Mouse (Mus musculus) kidney, adult 8-10 months (tissue): ENCODE measurements around the gene Gdpd2.

ENCODE experiments used
- DNase-seq, 2 experiments: peaks; one replicate each; pipeline ENCODE4 v3.0.0; 2022

The Gdpd2 gene

DNA sequence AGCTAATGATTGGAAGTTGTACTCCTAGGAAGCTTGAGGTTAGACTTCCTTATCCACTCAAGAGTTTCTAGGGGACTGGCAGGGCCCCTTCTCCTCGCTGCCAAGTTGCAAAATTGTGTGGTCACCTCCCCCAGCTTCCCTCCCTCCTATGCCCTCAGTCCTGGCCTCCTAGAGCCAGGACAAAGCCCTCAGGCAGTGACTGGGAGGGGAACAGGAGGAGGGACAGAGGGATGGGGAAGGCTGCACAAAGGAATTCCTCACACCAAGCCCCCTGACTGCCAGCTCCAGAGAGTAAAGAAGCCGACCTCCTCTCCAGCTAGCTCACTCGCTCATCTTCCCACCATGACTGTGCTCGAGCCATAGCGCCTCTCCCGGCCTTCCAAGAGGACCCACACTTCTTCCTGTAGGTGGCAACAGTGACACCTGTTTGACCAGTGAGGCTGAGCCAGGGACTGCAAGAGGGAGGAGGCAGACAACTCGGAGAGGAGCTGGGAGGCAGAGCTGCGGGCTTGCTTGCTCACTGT is at the start of gene Gdpd2:
TSS of gene Gdpd2 (plus strand) at position 209 of the 524 bp plus-strand sequence.
- peak; percentile 41 to 48 for DNase-seq

DNA sequence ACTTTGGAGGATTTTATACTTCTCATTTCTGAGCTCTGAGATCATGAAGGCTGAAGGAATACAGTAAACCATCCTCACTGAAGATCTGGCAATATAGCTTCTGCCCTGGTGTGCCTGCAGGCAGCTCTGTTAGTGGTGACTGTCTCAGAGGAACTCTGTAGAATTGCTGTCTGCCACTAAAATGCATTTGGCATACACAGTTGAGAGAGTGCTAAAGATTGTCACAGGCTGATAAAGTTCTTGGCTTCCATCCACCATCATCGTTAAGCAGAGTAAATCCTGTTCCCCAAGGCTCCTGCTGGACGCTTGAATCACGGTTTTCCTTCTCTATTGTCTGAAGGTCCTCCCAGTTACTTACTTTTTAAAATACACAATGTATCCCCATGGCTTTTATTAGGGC is 43.1 kb upstream of the Gdpd2 start:
- DNase-seq: no peak

DNA sequence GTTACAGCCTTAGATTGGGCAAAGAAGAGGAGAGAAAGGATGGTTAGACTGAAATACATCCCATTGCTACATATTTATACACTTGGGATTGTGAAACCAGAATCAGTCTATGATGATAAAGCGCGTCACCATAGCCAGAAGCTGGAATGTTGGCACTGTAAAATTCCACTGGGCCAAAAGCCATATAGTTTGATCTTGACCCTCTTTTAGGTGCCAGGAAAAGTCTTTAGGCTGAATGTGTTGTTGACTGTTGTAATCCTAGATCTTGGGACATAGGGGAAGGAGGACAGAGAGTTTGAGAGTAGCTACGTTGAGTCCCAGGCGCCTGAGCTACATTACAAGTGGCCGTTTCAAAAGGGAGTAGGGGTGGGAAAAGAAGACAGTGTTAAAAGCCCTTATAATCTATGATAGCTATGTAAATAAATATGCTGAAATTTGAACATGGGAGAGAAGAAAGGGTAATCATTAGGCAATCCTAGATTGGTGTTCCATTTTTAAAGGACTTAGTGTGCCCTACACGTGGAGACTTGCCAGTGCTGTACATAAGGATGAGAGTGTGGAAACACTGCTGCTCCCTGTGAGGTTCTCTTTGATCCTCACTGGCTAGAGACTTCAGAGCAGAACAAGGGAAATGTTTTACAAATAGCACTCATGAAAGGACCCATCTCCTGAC is 42.2 kb upstream of the Gdpd2 start:
- no peak for DNase-seq

DNA sequence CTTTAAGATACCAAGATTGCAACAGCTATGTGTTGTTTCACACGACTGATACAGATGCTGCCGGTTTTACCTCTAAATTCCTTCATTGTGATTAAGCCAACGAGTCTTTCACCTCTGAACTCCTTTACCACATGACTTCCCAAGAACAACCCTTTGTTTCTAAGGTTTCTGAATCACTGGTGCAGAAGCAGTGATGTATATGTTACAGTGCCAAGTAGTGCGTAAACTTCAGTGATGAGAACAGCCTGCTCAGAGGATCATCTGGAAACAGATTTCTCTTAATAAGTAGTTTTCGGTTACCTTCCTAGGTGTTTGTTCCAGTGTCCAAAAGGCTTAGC is 41.7 kb upstream of the Gdpd2 start:
- DNase-seq: no peak

DNA sequence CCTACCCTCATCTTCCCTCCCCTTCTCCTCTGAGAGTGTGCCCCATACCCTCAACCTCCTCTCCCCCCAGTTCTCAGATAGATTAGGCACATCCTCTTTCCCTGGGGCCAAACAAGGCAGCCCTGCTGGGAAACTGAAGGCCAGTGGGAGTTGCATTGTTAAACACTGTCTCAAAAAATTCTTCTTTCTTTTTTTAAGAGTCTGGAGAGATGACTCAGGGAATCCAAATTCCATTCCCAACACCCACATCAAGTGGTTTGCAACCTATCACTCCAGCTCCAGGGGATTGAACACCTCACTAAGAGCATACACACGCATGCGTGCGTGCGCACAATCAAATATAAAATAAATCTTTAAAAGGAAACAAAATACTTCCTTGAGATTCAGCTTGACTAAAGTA is 32.9 kb upstream of the Gdpd2 start:
- DNase-seq: no peak

DNA sequence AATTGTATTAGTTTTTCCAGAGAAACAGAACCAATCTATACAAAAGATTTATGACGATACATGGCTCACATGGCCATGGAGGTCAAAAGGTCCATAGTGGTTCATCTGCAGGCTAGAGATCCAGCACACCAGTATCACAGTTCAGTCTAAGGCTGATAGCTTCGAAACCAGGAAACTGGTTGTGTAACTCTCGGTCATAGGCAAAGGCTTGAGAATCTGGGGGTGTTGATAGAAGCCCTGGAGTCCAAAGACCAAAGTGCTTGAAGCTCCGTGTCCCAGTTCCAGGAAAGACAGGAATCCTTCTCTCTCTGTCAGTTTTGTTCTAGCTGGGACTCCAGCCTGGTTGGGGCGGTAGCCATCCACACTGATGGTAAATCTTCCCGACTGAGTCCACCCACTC is 21.6 kb upstream of the Gdpd2 start:
- DNase-seq: peak; percentile 39 to 42

DNA sequence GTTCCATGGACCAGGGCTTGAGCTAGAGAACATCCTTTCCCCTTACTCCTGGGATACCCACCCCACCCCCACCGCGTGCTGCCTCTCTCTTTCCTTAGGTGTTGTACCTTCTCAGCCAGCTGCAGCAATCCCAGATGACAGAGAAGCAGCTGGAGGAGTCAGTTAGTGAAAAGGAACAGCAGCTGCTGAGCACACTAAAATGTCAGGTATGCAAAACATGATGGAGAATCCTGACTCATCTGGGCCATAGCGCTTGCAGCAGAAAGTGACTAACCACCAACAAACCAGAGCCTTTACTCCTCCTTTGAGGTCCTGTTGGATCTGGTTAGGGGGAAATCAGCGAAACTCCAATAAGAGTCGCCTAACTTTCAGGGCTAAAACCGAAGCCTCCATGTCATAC is 13.5 kb upstream of the Gdpd2 start:
- no peak for DNase-seq

DNA sequence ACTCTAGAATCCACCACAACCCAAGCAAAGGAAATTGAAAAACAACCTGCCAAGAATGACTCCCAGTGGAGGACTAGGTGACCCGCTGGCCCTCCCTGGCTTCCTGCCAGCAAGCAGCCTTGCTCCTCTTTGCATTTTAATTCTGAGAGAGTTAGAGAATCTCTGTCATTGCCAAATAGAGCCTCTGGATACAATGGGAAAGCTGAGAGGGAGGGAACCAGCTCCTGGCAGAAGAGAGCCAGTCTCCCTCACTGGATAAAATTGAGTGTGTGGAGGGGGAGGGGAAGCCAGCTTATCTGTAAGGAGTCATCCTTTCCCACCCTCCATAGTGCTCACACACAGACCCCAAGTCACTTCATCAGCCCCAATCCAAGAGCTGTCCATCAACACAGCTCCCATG is 726 bp upstream of the Gdpd2 start:
- DNase-seq: peak in 1 of 2 experiments; percentile 31

DNA sequence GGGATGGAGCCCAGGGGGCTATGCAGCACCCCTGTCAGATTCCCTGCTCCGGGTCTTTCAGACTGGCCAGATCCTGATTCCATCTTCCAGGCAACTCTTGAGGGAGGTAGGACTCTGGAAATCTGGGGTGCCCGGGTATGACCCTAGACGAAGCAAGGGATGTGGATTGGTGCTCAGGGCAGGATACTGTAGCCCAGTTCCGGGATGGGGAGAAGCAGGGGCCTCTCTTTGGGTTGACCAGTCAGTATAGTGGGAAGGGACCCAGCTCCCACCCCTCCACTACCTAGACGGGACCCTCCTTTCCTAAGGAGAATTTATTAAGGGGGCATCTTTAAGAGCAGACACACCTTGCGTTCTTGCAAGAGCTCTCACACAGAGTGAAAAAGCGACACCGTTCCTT is 593 bp downstream of the Gdpd2 start:
- DNase-seq: no peak

DNA sequence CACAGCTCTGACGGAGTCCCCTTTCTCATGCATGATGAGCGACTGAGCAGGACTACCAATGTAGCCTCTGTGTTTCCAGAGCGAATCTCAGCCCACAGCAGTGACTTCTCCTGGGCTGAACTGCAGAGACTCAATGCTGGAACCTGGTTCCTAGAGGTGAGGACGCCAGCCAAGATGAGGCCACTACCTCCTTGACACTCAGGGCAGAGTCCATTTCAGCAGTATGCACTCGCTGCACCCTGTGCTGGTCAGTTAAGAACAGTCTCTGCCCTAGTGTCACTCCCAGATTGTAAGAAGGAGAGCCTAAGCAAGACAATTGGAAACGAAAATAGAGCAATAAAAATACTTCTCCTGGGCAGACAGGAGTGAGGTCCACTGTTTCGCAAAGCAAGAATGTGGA is 4.7 kb downstream of the Gdpd2 start:
- DNase-seq: peak; percentile 50 to 56

DNA sequence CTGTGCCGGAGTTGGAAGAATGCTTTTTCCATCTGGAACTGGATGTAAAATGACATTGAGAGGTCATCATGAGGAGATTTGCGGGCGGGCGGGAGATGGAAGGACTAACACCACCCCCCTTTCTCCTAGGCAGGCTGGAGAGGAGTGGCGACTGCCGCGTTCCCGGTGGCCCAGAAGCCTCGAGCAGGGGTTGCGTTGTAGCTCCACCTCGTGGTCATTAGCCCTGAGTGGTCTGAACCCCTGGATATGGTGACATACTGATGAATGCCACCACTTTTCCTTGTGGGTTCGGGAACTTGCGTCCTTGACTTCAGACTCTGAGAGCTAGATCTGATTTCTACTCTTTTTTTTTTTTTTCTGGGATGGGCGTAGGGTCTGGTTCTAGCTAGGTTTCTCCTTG is 9.2 kb downstream of the Gdpd2 start:
- DNase-seq: peak; percentile 49 to 66

DNA sequence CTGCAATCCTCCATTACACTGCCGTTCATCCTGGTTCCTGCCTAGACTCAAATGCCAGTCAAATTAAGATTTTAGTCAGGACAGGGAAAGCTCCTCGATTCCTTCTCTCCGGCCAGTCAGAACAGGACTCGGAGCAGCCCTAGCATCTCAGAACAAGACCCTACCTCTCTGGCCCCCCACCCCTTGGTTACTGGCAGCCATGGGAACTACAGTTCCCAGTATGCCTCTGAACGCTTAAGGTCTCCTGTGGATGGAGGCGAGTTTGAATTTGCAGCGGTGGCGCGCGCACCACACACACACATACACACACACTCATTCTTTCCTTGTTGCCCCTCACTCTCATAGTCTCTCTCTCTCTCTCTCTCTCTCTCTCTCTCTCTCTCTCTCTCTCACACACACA is 9.8 kb downstream of the Gdpd2 start:
- DNase-seq: no peak

DNA sequence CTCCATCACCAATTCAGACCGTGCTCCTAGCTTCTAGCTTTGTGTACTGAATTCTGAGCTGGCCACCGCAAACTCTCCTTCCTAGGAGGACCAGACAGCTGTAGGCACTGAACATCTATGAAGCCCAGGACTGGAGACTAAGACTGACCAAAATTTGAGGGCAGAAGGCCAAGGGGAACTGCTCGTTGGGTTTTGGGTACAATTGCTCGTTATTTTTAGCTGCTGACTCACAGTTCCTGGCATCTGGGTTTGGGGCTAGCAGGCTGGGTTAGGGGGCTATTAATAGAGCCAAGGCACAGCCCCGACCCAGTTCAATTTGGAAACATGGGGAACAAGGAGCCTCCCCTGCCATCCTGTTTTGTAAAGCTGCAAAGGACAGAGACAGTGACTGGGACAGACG is 11.1 kb downstream of the Gdpd2 start:
- no peak for DNase-seq

DNA sequence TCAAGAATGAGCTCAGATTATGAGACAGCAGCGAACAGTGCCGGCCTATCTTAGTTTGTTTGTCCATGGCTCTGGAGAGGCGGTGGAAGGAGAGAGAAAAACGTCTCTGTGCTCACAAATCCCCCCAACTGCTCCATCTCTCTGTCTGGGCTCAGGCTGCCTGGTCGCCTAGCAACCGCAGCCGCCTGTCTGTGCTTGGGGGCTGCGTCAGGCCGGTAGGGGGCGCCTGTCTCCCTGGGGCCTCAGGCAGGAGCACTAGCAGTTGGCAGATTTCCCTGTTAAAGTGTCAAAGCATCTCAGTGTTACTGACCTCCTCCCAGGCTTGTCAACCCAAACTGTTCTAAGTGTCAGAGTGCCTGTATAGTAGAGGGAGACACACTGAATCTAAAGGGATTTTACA is 12.3 kb downstream of the Gdpd2 start:
- peak in 1 of 2 experiments; percentile 41 for DNase-seq

DNA sequence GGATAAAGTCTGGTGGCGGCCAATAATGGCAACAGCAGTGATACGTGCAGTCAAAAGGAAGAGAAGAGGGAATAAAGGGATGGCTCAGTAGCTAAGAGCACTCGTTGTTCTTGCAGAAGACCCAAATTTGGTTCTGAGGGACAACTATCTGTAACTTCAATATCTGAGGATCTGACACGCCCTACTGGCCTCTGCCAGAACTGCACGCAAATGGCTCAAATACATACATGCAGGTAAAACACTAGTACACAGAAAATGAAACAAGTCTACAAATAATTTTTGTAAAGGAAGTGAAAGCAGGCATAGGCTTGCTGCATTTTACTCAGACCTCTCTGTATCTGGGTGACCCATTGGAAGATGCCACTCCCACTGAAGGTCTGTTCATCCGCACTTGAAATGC is 36.2 kb downstream of the Gdpd2 start:
- no peak for DNase-seq

DNA sequence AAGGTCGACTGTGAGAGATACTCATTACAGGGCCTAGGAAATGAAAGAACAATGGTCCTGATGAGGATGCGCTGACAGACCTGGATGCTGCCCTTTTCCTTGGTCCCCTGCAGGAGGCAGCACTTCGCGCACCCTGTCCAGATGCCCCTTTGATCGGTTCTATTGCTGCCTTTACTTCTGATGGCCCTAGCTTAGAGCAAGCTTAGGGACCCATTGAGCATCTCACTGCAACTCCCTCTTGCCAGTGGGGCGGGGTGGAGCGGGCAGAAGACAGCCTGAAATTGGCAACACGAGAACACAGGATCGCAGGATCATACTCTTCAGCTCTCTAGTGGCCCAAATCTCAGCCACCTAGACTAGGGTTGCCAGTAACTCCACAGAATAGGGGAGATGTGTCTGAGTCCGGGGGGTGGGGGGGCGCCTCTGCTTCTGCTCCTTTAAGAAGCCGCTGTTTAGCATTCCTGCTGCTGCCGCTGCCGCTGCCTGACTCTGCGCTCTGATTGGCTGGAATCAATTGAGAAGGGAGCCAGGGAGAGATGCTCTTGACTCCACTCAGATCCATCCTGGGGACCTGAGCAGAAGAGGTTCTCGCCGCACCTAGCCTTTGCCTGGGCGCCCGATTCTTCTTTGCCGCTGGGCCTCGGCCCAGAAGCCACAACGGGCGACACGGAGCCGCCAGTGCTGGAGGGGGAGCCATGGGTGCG is 37.7 kb downstream of the Gdpd2 start, which contains the start of gene Dlg3:
TSS of gene Dlg3 (plus strand) at position 542 of the 704 bp plus-strand sequence.
- DNase-seq: no peak

DNA sequence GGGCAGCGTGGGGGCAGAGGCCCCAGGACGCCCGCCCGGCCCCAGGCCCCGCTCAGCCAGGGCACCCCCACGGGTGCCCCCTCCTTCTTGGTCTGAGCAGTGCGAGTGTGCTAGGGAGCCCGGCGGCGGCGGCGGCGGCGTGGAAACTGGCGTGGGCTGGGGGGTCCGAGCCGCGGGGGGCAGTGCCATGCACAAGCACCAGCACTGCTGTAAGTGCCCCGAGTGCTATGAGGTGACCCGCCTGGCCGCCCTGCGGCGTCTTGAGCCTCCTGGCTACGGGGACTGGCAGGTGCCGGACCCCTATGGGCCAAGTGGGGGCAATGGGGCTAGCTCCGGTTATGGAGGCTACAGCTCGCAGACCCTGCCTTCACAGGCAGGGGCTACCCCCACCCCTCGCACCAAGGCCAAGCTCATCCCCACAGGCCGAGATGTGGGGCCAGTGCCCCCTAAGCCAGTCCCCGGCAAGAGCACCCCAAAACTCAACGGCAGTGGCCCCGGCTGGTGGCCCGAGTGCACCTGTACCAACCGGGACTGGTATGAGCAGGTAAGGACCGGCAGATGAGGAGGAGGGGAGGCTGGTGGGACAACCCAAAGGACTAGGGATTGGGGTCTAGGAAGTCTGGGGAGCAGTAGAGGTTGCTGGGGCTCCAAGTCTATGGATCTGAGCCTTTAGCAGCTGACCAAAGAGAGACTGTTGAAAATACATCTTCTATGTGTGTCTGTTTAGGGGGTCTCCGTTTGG is 38.4 kb downstream of the Gdpd2 start:
- DNase-seq: no peak

DNA sequence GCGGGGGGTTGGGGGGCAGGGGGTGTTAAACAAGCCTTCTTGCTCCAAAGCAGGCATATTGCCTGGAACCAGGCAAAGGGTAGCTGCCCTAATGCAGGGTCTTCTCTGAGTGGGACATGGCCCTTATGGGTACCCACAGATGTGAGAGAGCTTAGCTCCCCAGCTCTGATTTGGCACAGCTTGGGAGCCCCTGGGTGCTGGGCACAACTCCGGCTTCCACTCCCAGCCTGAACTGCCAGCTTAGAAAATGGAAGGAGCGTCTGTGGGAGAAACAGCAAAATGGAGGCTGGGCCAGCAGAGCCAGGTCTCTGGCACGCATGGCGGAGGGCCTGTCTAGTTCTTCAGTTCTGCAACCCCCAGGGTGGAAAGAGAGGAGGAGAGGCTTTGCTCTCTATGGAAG is 39.6 kb downstream of the Gdpd2 start:
- DNase-seq: no peak

DNA sequence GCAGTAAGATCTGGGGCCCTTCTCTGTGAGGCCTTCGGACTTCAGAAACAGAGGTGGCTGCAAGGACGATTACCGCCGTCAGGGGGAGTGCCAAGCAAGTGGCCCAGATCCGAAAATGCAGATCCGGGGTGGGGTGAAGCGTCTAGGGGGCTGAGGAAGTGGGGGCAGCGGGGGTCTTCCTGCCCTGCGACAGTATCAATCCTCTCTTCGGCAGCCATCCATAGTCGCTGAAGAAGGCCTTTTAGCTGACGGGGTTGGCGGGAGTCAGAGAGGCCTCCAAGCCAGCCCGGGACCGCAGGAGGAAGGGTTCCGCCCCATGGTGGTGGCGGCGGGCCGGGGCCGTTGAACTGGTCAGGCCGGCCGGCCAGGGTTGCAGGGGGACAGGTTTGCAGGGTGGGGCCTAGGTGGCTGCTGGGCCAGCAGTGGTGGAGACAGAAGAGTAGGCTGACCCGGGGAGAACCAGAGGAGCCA is 44.7 kb downstream of the Gdpd2 start:
- peak; percentile 38 to 72 for DNase-seq

DNA sequence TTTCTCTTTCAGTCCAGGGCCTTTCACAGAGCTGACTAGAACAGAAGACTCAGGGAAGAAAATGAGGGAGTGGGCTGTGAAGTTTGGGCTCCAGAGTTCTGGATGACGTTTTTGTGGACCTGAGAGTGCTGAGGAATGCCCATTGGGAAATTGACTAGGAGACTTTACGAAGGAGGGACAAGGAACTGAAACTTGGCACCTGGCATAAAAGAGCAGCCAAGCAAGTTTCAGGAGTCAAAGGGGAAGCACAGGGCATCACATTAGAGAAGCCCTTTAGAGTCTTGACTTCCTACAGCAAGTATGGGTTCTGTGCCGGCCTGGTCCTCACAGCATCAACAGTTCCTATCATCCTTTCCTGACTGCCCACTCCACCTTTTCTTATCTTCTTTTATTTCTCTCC is 45.7 kb downstream of the Gdpd2 start:
- no peak for DNase-seq

DNA sequence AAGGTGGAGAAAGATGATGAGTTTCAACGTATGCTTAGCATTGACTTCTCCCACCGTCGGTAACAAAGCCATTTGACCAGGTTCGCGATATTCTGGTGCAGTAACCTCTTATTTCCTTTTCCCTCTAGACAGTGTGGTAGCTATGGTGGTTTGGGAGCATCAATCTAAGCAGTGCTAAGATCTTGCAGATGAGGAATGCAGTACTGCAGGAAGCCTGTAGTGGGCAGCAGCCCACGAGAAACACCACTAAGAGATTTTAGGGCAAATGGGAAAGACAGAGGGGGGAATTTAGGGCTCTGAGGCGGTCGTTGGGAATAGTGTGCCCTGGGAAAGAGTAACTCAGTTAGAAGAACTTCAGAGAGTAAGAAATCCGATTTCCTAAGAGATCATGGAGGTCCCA is 46.8 kb downstream of the Gdpd2 start:
- DNase-seq: peak in 1 of 2 experiments; percentile 63

DNA sequence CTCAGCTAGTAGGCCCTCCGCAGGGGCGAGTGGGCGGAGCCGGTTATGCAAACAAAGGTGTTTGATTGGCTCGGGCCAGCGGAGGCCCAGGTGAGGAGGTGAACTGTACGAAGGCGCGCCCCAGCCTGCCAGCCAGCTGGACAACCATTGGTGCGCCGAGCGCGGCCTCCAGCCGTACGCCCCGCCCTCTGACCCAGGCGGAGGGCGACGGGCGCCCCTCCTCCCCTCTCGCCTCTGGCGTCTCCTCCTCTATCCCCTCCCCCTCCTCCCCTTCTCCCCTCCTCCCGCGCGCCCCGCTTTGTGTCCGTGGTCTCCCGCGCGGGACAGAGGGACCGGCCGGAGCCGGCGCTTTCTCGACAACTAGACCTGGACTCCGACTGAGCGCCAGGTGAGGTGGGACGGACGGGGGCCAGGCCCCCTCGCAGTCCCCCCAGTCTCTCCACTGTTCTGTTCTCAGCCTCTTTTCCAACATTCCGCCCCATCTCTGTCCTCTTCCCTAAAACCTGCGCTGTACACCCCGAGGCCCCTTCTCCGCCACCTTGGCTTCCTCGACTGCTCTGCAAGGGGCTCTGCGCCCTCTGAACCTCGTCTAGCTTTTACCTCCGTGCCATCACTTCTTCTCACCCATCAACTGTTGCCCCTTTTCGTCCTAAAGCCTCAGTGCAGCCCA is 47.4 kb downstream of the Gdpd2 start:
- peak; percentile 86 to 89 for DNase-seq

DNA sequence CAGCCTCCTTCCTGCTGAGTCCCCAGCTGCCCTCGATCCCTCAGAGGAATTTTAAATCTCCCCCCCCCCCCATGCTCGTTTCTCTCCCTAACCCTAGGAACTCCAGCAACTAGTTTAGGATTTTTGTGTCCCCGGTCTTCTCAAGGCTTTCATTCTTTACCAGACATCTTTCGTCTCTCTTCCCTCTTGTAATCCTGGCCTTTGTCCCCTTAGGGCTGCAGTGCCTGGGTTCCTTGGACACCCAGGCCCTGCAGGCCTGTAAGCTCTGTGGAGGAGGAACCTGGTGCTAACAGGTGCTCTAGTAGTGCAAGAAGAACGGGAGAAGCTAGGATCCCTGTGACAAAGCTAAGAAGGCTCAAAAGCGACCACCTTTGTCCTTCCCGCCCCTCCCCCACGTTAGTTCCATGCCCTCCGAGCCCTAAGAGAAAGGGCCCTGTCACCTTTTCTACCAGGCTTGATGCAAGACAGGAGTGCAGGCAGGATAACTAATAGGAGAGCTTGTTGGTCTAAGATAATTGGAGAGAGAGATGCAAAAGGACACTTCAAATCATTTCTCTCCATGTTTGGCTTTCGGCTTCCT is 48.1 kb downstream of the Gdpd2 start:
- DNase-seq: no peak
